Mouse (Mus musculus): Measurements from ENCODE around the gene Catsper3. TPM values are rescaled to one million over a fixed set of nuclear protein-coding genes. Genes with fewer than 3 reads are reported as not detected.

The Catsper3 gene
- polyA plus RNA-seq, 3 experiments from 2014 or later: not detected

DNA sequence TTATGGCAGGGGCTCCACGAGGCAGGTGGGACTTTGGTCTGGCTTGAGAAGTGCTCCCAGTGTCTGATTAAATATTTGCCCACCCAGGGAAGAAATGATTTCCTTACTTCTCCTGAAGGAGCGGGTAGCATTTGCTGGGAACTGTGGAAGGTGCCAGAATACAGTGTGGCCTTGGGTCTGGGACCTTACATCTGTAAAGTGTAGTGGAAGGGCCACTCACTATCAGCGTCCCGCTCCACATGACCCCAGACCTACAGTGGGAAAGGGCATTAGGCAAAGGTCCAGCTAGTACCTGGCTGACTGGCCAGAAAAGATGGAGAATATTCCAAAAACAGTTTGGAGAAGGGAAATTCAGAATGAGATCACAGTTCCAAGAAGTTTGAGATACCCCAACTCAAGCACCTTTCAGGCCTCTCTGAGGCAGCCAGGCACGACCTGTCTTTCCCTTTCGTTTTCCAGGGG lies 43.3 kb downstream of the Catsper3 start:
- ATAC-seq: no peak

DNA sequence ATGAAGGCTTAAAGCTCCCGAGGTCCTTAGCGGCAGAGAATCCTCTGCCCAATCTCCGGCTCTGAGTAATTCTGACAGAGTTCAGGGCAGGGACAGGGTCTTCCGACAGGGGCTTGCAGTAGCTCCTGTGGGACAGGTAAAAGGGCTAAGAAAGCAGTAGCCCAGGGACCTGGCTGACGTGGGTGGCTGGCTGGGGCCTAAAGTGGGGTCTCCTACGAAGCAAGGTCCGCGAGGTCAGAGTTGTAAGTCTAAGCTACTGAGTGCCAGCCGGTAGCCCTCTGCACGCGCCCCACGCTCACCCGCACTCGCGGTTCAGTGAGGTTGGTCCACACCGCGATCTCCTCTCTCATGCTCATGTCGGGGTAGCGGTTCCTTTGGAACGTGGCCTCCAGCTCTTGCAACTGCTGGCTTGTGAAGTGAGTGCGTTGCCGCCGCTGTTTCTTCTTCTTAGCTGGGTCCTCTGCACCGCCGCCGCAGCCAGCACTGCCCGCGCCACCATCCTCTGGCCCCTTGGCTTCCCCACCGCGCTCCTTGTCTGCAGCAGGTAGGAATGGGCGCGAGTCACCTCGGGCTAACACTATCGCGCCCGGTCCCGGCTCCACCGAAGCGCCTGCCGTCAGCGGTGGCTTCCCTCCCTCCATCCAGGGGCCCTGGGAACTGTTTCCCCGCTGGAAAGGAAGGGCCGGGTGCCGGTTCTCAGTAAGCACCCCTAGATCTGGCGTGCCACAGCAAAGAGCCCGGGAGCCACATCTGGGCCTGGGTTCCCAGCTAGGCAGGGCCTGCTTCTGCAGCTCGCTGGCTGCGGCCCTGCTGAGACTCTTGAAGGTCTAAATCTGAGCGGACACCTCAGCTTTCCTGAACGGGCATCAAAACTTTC lies 44.0 kb downstream of the Catsper3 start:
- ATAC-seq: no peak

DNA sequence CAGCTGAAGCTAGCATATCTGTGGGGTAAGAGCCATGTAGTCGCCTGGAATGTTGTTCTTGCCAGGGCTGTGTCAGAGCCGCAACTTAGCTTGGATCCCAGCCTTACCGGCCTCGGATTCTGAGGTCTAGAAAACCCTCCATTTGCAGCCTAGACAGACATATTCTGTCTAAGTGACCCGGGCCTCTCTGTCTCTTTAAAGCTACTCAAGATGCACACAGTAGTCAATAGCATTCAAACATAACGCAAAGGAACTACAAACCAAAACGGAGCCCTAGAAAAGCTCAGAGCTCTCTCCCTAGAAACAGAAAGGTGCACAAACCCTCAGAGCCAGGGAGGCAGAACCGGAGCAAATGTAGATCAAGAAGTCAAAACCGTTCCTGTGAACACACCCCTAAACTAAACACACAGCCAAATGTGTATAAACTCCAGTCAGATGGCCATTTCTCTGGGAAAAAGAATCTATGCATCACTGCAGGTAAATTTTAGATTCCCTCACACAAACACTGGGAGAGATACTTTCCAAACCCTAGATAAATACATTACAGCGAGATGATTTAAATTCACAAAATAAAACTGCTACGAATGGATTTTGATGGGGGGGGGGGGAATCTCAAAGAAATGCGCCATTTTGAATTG lies 44.8 kb downstream of the Catsper3 start:
- ATAC-seq: no peak

DNA sequence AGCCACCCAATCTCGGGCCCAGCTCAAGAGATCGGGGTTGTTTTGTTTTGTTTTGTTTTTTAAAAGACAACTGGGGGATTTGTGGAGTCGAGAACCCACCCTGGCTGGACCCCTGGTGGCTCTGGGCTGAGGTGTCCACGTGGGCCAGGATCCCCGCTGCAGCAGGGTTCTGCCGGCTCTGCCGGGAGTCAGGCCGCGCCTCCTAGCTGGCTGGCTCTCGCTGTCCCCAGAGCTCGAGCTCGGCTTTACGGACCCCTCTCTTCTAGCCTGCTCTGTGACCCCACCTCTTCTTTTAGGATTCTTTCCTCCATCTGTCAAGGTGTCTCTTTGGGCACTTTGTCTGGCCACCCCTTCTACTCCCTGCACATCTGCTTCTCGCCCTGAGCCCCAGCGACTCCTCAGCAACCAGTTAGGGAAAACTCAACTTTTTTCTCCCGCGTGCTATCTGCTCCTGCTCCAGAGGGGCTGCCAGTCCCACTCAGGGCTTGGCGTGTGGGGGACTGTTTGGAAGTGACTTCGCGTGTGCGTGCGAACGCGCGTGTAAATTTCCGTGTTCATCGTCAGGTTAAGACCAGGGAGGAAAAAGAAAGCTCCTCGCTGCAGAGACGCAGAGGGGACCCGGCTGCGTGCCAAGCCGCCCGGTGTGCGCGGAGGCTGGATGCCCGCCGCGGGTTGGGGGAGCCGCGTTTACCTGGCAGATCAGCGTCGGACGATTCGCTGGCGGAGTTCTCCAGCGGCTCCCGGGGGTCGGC lies 45.9 kb downstream of the Catsper3 start:
- ATAC-seq: no peak

DNA sequence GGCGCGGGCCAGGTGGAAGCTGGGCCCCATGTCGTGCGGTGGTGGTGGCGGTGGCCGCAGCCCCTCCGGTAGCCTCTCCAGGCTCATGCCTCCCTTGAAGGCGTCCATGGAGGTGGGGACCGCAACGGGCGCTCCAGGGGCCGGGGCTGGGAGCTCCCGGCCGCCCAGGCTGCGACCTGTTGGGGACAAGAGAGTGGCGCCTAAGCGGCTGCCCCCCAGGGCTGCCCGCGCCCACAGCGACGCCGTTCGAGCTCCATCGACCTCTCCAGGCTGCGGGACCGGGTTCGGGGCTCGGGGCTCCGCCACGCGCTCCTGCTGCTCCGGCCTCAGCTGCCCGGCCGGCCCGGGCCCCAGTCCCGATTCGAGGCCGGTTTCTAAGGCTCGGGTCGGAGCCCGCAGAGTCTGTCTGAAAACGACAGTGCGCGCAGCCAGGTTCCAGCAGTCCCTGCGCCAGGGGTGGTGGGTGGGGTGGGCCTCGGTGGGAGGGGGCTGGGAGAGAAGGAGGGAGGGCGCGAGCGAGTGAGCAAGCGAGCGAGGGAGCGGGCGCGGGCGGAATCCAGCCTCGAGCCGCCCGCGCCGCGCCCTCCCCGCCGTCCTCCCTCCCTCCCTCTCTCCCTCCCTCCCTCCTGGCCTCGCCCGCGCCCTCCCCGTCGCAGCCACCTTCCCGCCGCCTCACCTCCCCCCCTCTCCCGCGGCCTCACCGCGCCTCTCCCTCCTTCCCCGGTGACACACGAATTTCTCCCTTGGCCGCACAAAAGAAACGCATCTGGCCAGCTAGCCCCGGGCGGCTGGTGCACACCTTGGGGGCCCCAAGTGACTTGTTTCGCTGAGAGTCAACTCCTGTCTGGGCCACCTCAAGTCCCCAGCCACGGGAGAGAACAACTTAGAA lies 46.7 kb downstream of the Catsper3 start:
- ATAC-seq: no peak

DNA sequence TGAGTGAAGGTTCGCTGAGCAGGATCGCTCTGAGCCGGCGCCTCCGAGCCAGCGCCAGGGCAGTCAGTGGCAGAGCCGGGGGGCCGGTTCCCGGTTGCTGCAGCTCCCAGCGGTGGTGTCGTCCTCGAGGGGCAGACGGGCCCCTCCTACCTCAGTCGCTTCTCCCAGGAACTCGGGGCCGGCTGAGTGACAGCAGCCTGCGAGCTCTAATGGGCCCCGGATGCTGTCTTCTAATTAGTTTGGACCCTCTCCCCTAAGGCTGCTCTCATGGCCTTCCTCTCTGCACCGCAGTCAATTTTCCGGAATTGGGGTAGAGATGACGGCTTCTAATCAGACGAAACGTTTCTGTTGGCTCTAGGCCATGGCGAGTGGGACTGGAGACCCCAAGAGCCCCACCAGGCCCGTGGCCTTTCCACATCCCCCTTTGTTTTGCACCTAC lies 47.4 kb downstream of the Catsper3 start:
- ATAC-seq: no peak

DNA sequence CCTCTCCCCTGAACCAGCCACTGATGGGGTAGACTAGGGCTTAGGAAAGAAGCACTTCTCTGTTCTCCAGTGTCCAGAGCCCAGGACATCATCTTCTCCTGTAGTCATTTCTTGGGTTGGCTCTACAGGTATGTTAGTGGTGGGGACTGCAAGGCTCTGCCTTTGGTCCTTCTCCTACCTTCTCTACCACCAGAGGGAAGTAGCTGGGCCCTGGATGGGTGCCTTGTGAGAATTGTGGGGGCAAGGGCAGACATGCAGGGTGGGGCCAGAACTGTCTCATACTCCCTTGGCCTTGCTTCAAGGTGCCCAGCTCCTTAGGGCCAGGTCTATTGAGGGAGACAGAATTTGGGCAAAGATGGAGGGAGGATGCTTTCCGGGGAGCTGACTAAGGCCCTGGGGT lies 48.2 kb downstream of the Catsper3 start:
- ATAC-seq: no peak

DNA sequence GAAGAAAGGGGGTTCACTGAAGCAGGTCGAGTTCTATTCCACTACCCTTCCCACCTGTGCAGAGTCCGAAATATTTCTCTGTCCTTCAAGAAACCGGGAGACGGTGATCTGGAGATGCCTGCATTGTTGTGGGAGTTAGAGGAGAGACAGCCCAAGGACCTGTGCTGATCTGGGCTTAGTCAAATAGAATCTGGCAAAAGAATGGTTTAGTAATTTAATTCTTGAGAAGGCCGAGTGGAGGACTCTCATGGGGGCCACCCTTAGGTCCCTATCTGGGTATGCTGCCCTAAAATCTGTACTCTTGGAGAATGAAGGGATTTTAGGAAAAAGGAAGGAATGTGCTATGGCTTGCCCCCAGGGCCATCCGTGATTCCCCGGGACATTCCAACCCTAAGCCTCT lies 49.6 kb downstream of the Catsper3 start:
- ATAC-seq: no peak

DNA sequence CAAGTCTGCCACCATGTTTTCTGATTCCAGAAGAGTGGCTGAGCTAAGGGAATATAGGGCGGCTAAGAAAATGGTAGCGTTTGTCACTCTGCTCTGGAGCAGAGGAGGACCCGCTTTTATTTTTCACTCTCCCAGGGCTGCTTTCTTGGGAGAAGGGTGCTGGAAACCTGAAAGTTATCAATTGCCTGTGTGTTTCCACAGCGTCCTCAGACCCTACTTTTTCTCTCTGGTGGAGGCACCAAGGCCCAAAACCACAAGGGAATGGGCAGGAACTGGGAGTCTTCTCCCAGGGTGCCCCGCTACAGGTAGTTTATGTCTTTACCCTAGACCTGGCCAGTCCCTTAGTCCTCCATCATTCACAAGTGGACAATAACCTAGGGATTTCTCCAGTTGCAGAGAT lies 50.3 kb downstream of the Catsper3 start:
- no peak for ATAC-seq

DNA sequence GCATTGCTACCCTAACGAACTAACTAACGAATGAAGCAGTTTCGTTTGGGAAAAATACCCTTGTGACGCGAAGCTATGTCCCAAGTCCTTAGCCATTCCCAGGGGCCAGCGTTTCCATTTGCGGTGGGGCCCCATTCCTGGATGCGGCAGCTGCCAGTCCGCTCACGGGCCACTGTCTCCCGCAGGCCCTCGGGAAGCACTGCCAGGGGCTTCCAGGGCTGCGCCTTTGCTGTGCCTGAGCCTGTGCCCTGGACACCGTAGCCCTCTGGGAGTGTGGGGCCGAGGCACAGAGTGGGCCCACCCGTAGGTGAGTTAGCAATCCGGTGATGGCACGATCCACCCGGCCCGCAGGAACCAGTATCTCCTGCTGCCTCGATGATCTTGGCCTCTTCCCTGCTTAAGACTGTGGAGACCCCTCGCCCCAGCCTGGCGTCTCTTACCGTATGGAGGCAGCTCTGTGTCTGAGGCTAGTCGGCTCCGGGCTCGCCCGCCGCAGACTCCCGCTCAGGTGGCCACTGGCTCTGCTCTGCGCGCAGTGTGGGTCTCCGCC lies 51.3 kb downstream of the Catsper3 start:
- ATAC-seq: no peak

DNA sequence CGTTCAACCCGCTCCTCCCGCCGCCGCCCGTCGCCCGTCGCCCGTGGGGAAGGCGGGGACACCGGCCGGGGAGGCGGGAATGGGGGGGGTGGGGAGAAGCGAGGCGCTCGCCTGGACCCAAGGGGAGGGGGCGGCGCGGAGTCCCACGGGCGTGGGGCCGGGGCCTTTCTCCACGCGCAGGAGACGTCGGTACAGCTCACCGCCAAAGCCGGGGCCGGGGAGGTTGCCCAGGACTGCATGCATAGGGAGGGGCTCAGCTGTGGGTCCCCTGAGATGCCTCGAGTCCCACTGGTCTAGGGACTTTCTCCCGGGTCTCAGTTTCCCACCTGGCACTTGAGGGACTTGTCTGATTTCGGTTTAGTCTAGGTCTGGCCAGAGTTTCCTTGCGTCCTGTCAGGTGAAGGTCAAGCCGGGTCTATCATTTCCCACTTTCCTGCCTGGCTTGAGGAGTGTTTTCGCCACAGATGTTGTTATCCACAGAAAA lies 51.8 kb downstream of the Catsper3 start, which contains the start of gene Pitx1:
TSS of gene Pitx1 (minus strand) at position 51 of the 484 bp plus-strand sequence.
- no peak for ATAC-seq

DNA sequence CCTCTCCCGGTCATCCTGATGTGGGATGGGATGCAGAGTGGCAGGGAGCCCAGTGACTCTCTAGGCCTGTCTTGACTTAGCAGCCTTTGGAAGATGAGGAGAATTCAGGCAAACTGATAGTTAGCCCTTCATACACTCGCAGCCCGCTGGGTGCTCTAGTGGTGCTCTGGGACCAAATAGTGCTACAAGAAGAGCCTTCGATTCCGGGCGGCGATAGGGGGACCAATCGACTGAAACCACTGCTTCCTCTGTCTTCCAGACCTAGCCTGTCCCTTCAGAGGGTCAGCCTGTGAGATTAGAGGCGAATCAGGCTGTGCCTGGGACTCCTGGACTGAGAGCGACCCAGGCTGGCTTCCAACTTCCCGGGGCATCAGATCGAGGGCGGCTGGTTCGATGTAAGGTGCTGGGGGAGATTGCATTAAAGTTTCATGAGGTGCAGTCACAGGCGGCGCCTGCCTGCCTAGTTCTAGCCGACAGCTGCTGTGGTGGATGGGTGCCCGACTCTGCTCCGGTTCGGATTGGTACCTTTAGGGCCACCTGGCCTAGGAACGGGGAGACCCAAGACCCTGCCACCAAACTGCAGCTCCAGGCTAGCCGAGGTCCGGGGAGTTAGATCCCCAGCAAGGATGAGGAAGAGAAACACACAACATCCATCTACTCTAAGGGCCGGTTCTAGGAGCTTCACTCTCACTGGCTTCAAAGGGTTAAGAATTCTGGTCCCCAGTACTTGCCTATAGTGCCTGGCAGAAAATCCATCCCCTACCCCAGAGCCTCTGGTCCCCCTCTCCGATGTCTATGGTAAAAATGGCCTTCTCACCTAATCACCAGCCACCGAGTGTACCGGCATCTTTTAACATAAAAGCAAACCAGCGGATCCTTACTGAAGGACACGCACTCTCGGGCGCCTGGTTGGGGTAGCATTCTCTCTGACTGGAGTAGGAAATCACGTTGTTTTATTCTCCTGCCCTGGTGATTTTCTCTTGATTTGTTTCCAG lies 52.7 kb downstream of the Catsper3 start:
- ATAC-seq: no peak

DNA sequence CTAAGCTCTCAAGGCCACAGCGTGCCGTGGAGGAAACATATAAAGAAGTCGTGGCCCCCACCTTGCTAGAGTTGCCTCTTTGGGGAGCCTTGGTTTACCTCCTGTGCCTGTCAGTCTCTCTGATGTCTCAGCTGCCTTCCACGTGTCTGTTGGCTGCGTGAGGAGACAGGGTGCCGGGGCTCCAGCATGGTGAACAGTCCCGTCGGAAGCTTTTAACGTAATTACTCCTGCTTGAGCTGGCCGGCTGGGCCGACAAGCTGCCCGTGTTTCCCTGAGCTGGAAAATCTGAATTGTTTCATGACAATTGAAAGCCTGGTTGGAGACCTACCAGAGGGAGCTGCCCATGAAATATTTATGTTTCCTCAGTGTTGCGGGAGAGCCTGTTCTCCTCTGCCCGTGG lies 55.9 kb downstream of the Catsper3 start:
- no peak for ATAC-seq

DNA sequence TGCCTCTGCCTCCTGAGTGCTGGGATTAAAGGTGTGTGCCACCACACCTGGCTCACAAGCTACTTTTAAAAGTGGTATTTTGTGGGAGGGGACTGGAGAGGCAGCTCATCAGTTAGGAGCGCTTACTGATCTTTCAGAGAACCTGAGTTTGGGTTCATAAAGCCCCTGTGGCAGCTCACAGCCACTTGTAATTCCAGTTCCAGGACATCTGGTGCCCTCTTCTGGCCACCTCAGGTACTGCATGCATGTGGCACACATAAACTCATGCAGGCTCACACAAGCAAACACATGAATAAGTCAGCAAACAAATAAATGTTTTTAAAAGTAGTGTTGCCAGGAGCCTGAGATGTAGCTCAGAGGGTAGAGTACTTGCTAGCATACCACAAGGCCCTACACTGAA lies 59.3 kb downstream of the Catsper3 start:
- ATAC-seq: no peak

DNA sequence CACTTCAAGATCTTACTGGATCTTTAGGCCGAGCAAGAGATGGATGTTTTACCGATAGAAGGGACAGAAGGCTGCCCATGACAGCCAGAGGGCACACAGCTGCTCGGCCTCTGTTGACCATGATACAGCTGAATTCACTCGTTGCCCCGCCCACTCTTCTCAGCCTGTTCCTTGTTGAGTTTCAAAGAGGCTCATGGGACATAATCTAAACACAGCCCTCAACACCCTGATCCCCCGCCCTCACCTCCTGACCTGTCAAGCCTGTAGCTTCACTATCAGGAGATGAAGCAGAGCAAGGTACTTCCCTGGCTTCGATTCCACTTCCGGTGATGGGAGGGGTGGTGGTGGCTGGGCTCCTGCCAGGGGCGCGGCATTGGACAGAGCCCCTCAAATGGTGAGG lies 63.4 kb downstream of the Catsper3 start:
- ATAC-seq: no peak

DNA sequence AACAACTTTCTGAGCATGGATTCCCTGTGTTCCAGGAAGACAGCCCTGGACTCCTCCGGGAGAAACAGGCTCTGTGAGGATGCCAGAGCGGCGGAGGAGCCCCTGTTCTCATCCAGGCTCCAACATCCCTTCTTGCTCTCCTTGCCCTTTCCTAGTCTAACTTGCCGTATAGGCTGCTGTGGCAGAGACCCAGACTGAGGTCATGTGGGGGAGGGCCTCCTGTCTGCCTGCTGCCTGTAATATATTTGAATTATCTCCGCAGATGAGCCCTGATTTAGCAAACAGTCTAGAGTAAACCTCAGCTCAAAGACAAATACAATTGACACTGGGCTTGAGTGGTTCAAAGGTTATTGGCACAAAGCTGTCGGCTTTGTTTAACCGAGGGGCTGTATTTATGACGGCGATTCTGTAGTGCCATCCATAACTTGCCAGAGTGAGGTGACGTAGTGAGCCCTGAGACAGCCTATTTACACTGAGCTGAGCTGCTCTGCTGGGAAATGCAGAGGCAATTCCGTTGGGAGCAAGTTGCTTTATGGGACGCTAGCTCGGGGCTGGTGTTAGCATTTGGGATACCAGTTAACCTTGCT lies 64.3 kb downstream of the Catsper3 start:
- no peak for ATAC-seq

DNA sequence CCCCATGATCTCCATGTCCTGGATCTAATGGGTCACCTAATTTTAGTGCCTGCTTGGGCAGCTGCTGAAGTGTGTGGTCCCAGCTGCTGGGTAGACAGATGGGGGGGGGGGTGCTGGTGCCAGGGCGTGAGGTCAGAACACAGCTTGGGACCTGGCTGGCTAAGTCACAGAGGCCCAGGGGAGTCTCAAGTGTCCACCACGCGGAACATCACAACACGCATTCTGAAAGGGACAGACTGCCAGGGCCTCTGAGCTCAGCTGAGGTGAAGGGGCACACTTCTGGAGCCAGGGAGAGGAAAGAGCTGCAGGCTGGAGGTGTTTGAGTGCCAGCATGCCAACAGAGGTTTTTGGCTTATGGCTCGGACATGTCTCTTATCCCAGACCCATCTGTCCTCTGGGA lies 66.4 kb downstream of the Catsper3 start:
- ATAC-seq: no peak

DNA sequence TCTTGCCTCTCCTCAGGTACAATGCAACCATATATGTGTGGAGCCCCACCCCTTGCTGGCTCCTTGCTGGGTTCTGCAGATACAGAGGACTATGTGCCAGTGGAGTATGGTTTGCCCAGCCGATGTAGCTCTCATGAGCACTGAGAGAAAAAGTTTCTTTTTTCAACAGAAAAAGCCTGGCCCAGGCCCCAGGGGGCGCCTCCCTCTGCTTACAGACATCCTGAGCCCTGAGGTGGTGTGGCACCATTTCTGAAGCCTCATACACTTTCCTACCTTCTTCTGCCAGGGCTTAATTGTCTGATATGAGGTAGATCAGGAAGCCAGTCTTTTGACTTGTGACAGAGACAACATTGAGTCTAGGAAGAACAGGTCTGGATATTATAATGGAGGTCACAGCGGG lies 67.8 kb downstream of the Catsper3 start:
- ATAC-seq: no peak

DNA sequence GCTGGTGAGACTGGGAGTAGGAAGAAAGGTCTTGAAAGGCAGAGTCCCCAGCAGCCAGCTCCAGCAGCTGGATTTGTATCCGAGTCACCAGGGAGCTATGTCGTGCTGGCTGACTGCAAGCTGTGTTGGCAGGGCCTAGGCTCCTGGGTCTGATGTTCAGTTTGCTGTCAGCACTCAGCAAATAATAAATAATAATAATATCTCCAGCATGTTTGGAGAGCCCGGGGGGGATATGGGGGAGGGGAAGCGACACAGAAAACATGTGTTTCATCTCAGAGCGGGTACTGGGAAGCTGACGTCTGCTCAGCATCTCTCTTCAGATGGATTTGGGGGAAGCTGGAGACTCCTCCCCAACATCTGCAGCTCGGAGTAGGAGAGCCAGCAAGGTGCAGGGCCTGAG lies 71.4 kb downstream of the Catsper3 start:
- ATAC-seq: no peak

DNA sequence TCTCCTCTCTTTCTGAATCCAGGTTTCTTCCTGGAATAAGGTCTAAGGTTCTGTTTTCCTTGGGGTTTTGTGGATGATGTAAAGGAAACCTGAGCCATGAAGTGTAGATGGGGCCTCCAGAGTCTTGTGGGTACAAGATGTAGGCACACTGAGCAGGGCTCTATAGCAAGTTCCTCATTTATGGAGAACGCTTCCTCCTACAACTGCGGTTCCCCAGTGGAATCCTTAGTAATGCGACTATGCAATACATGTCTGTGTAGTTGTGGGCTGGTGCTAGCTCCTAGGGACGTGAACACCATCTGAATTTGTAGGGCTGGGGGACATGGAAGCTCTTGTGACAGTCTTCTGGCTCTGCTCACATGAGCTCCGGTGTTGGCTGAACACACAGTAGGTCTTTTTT lies 74.1 kb downstream of the Catsper3 start:
- no peak for ATAC-seq
